Mouse (Mus musculus): ENCODE measurements around the gene Gm36176.
A peak's percentile ranks its signal among the peaks of the same experiment; 100 is the strongest.

Gene Gm36176

DNA sequence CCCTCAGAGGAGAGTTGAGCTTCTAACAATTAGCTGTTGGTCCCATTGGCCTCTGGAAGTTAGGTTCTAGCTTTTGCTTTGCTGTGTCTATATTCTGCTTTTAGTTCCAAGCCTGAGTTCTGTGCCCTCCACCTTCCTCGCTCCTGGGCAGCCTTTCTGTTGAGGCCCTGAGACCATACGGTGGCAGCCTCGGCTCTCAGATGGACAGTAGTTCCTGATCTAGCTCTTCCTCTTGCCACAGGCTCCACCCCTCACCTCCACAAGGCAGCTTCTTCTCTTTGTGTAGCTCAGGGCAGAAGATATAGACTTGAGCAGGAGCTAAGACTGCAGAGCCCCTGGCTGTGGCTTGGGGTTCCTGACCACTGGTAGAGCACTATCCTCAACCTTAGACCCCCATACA, 33.7 kb downstream of the Gm36176 start:
- no peak for DNase-seq (ENCODE audit: low read depth, low spot score)

DNA sequence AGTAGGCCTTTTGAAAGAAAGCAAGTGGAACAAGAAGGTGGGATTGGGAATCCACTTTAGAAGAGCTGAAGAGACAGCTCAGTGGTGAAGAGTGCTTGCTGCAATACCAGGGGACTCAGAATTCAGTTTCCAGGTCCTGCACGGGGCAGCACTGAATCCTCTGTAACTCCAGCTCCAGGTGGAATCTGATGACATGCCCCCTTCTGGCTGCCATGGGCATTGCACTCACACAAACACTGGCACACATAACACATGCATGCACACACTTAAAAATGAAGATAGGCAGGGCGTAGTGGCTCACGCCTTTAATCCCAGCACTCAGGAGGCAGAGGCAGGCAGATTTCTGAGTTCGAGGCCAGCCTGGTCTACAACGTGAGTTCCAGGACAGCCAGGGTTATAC, 36.0 kb downstream of the Gm36176 start:
- peak; percentile 4 for DNase-seq (ENCODE audit: low read depth, low spot score)

DNA sequence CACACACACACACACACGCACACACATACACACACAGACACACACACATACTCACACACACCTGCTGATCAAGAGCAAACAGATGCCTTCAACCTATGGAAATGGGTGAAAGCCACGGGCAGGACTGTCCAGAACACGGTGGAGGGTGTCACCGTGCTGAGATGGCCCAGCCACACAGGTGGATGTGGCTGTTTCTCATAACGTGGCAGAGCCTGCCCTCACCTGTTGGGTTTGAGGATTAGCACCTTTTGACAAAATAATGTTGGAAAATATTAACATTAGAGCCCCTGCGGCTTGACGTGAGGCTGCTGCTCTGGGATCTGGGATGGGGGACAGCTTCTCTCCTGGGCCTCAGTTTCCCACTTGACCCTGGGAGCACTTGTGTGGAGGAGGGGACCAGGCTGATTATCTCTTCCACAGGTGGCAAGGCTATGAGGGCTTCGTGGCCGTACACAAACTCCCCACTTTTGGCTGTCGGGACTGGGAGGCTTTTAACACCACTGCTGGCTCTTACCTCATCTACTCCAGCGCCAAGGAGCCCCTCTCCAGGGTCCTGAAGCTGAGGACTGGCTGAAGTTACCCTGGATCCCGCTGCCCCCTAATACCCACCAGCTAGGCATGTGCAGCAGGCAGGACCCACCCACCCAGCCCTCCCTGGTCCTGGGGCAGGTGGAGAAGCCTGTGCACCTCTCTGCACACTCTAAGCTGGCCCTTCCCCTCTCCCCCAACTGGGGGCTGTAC, 39.6 kb downstream of the Gm36176 start:
- no peak for DNase-seq (ENCODE audit: low read depth, low spot score)

DNA sequence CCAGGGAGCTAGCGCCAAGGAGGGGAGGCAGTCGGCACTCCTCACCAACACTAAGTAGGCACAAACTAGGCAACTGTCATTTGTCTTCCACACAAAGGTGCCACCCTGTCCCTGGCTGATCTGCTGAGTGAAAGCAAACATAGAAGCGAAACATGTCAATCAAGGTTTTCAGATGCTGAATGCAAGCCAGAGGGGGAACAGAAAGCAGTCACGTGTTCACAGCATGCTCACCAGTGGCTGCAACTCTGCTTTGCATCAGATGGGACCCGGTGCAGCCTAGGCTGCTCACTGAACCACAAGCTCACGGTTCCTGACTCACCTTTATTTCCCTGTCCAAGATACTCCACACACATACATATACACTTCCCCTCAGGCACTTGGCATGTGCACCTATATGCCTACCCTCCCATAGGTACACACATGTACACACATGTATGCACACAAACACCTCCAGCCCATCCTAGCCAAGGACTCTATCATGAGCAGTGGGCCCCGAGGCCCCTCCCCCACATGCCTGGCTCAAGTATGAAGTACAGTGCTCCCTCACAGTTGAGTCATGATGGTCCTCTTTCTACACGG, 44.5 kb downstream of the Gm36176 start:
- no peak for DNase-seq (ENCODE audit: low read depth, low spot score)

GRCm38 (mm10) chr10:77895562-77895961, 49.0 kb downstream of the Gm36176 start:
- no peak for DNase-seq (ENCODE audit: low read depth, low spot score)

All from 3T3-L1 (cell line).